Comparison of ENCODE assay signal across 14 mouse cellular contexts in the genomic region with DNA sequence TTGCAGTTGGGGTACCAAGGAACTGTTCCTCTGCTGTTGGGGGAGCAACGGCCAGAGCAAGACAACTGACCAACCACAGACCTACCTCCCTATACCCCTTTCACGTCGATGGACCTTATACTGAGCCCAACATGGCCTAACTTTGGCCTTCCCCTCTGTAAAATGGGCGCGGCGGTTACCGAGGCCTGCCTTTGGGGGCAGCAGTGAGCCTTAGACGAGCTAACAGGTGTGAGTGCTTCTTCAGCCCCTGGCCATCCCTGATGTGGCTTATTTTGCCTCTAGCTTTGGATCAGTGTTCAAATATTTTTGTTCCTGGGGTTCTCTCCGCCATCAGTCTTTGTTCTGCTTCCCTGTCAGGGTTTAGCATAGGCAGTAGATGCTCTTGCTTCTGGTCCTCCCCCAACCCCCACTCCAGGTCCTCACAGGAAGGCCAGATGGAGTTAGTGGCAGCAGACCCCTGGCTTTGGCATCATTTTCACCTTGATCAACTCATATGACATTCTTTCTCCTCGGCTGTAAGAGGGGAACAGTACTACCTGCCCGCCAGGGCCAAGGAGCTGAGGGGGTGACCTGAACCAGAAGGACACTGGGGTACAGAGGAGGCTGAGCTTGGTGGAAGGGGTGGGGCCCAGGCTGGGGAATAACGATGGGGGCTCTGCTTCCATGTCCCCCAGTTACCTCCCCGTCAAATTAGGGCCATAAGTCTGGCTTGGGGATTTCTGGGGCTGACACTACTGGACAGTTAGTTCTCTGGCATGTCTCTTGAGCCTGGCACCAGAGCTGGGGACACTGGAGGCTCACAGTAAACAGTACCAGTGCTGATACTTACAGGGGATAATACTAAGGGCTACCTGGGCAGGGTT. TPM values are rescaled to one million over a fixed set of nuclear protein-coding genes. Genes with fewer than 3 reads are reported as not detected.
DNase-seq lines count a peak whose midpoint lies in the region; TF ChIP-seq lines count a peak whose summit lies in the region.
"Had no signal": no experiment of that assay in that cellular context is flagged by ENCODE, and none has a peak within 500 bp of the region (broad histone marks: within the 10 kb centered on the region; RNA-seq: fewer than 3 reads in every experiment).

No protein-coding gene starts in this region.

- no peak overlapping the region for H3K27ac ChIP-seq in layer of hippocampus, adult 2 months
- no peak overlapping the region for H3K27ac ChIP-seq in embryonic fibroblast, embryonic 13.5 days (ENCODE audit: insufficient read depth, low read length)
- H3K27ac ChIP-seq: embryonic facial prominence, embryonic 12.5 days; lung, embryonic 15.5 days had no signal

- H3K4me3 ChIP-seq in layer of hippocampus, adult 2 months: no peak overlapping the region
- no peak overlapping the region for H3K4me3 ChIP-seq in embryonic fibroblast, embryonic 13.5 days (ENCODE audit: insufficient read depth, low read length)
- H3K4me3 ChIP-seq: embryonic facial prominence, embryonic 12.5 days; lung, embryonic 15.5 days had no signal

- no peak for DNase-seq in layer of hippocampus, adult 2 months (ENCODE audit: low spot score in 2 of 2)
- no peak for DNase-seq in layer of hippocampus, postnatal 25 days (ENCODE audit: extremely low spot score in 1 of 2, low spot score in 1 of 2)
- DNase-seq in B cell, adult 2 months: peak; percentile 62
- DNase-seq in NIH3T3 (ENCODE audit: low read depth): peak; percentile 33
- no peak for DNase-seq in adrenal gland, postnatal 36 days
- no peak for DNase-seq in right cerebral cortex, postnatal 36 days (ENCODE audit: low spot score in 2 of 2)
- no peak for DNase-seq in MN1 (ENCODE audit: low spot score)
- DNase-seq: kidney, adult 11 months; right cerebral cortex, postnatal 25 days had no signal

- no peaks in the 10 kb centered on the region for H3K4me1 ChIP-seq in embryonic fibroblast, embryonic 13.5 days (ENCODE audit: control insufficient read depth, insufficient read depth, low read length)

- TF ChIP-seq CTCF in layer of hippocampus, adult 2 months (conservative IDR thresholded peaks at IDR 0.05): peak; percentile 76
- peak; percentile 25; the same call in 1 of the 2 replicates for TF ChIP-seq CTCF in embryonic fibroblast, embryonic 13.5 days (IDR thresholded peaks at IDR 0.05; ENCODE audit: borderline replicate concordance, insufficient read depth, low read length)

- TF ChIP-seq POLR2A in embryonic fibroblast, embryonic 13.5 days (IDR thresholded peaks at IDR 0.05; ENCODE audit: low read depth, low read length): no peak

RNA-seq across cellular contexts. Expression of a gene that starts 7.0 kb away (rescaled TPM):
- total RNA-seq in layer of hippocampus, adult 2 months (2021): 100 to 1,000 TPM; 163 to 165 TPM
- total RNA-seq in layer of hippocampus, postnatal 25 days (2021): 100 to 1,000 TPM; 139 to 148 TPM
- polyA plus RNA-seq in embryonic fibroblast, embryonic 13.5 days (2011; ENCODE audit: insufficient read length, low read depth, missing spikeins): not detected in 2 replicates
- not detected for total RNA-seq in adrenal gland, postnatal 36 days (2021)
- polyA plus RNA-seq: heart, embryonic 16.5 days; lung, embryonic 15.5 days; thymus, postnatal 0 days had no signal

RNA-seq across cellular contexts. Expression of a gene that starts 11.7 kb away (rescaled TPM):
- 10 to 100 TPM; 55.9 to 56.2 TPM for total RNA-seq in layer of hippocampus, adult 2 months (2021)
- total RNA-seq in layer of hippocampus, postnatal 25 days (2021): 10 to 100 TPM; 45.4 to 49.9 TPM
- not detected in 2 replicates for polyA plus RNA-seq in embryonic fibroblast, embryonic 13.5 days (2011; ENCODE audit: insufficient read length, low read depth, missing spikeins)
- not detected for total RNA-seq in adrenal gland, postnatal 36 days (2021)

RNA-seq across cellular contexts. Expression of a gene that starts 21.7 kb away (rescaled TPM):
- total RNA-seq in layer of hippocampus, adult 2 months (2021): 10 to 100 TPM; 32.9 to 35.5 TPM
- total RNA-seq in layer of hippocampus, postnatal 25 days (2021): 10 to 100 TPM; 31.5 to 34.3 TPM
- polyA plus RNA-seq in embryonic fibroblast, embryonic 13.5 days (2011; ENCODE audit: insufficient read length, low read depth, missing spikeins): 14.9 and 18.5 TPM in 2 replicates
- 10 to 100 TPM; 22.3 to 23.2 TPM for total RNA-seq in adrenal gland, postnatal 36 days (2021)

RNA-seq across cellular contexts. Expression of a gene that starts 47.1 kb away (rescaled TPM):
- total RNA-seq in layer of hippocampus, adult 2 months (2021): 1 to 10 TPM in 1 of 2 experiments, under 1 TPM in 1; 0.92 to 1.0 TPM
- total RNA-seq in layer of hippocampus, postnatal 25 days (2021): under 1 TPM; 0.66 to 0.76 TPM
- polyA plus RNA-seq in embryonic fibroblast, embryonic 13.5 days (2011; ENCODE audit: insufficient read length, low read depth, missing spikeins): not detected in 2 replicates
- 1 to 10 TPM in 1 of 2 experiments, under 1 TPM in 1; 0.43 to 1.2 TPM for total RNA-seq in adrenal gland, postnatal 36 days (2021)
- polyA plus RNA-seq: thymus, postnatal 0 days had no signal

RNA-seq across cellular contexts. Expression of a gene that starts 49.8 kb away (rescaled TPM):
- total RNA-seq in layer of hippocampus, adult 2 months (2021): not detected
- not detected for total RNA-seq in layer of hippocampus, postnatal 25 days (2021)
- polyA plus RNA-seq in embryonic fibroblast, embryonic 13.5 days (2011; ENCODE audit: insufficient read length, low read depth, missing spikeins): not detected in 2 replicates
- 100 to 1,000 TPM; 363 to 581 TPM for total RNA-seq in adrenal gland, postnatal 36 days (2021)

Comparison
In these comparisons a context has a peak if more than half of its experiments do, and no peak if none do; other contexts are left out.
1. DNase-seq: peak in B cell, adult 2 months (2 of 2) and NIH3T3 (single experiment); none in layer of hippocampus, adult 2 months (0 of 2), layer of hippocampus, postnatal 25 days (0 of 2), adrenal gland, postnatal 36 days (0 of 2), right cerebral cortex, postnatal 36 days (0 of 2) and MN1 (single experiment).
2. RNA of a gene that starts 7.0 kb away (total RNA-seq): 163 to 165 TPM in layer of hippocampus, adult 2 months and 139 to 148 TPM in layer of hippocampus, postnatal 25 days; not detected in adrenal gland, postnatal 36 days; every median in the first group is over 100 times any median in the second.
3. RNA of a gene that starts 11.7 kb away (total RNA-seq): 55.9 to 56.2 TPM in layer of hippocampus, adult 2 months and 45.4 to 49.9 TPM in layer of hippocampus, postnatal 25 days; not detected in adrenal gland, postnatal 36 days; every median in the first group is over 10 times any median in the second.